Mouse (Mus musculus) kidney, postnatal 10 days (tissue): Measurements from ENCODE around the gene Tshz2.

Experiments
- DNase-seq: peaks from one replicate; pipeline ENCODE4 v3.0.0; 2021; ENCODE audit warnings: mixed read lengths

The Tshz2 gene

GRCm38 (mm10) chr2:169952981-169953380, 320.2 kb downstream of the Tshz2 start:
- no peak for DNase-seq

- no peak for DNase-seq
Measured at GRCm38 (mm10) chr2:169958736-169959573, 326.1 kb downstream of the Tshz2 start.

- DNase-seq: no peak
Measured at GRCm38 (mm10) chr2:169961463-169962230, 328.8 kb downstream of the Tshz2 start.

GRCm38 (mm10) chr2:169962231-169962600, 329.4 kb downstream of the Tshz2 start:
- no peak for DNase-seq

- no peak for DNase-seq
Measured at GRCm38 (mm10) chr2:169962776-169963175, 330.0 kb downstream of the Tshz2 start.

GRCm38 (mm10) chr2:169970481-169970880, 337.7 kb downstream of the Tshz2 start:
- no peak for DNase-seq

GRCm38 (mm10) chr2:169982925-169983324, 350.1 kb downstream of the Tshz2 start:
- no peak for DNase-seq

GRCm38 (mm10) chr2:169987186-169987585, 354.4 kb downstream of the Tshz2 start:
- DNase-seq: no peak

- no peak for DNase-seq
Measured at GRCm38 (mm10) chr2:169989186-169989585, 356.4 kb downstream of the Tshz2 start.

- DNase-seq: no peak
Measured at GRCm38 (mm10) chr2:169990991-169991390, 358.2 kb downstream of the Tshz2 start.

GRCm38 (mm10) chr2:169995987-169996386, 363.2 kb downstream of the Tshz2 start:
- DNase-seq: peak; percentile 42

- peak; percentile 58 for DNase-seq
Measured at GRCm38 (mm10) chr2:169996501-169997237, 363.9 kb downstream of the Tshz2 start.

- DNase-seq: no peak
Measured at GRCm38 (mm10) chr2:169997276-169998049, 364.6 kb downstream of the Tshz2 start.

GRCm38 (mm10) chr2:169998878-169999337, 366.1 kb downstream of the Tshz2 start:
- no peak for DNase-seq

GRCm38 (mm10) chr2:170002594-170003504, 370.0 kb downstream of the Tshz2 start:
- DNase-seq: peak; percentile 50

GRCm38 (mm10) chr2:170003666-170004065, 370.9 kb downstream of the Tshz2 start:
- no peak for DNase-seq

- no peak for DNase-seq
Measured at GRCm38 (mm10) chr2:170006829-170007228, 374.0 kb downstream of the Tshz2 start.

- no peak for DNase-seq
Measured at GRCm38 (mm10) chr2:170007426-170007958, 374.7 kb downstream of the Tshz2 start.

- no peak for DNase-seq
Measured at GRCm38 (mm10) chr2:170009729-170010128, 376.9 kb downstream of the Tshz2 start.

GRCm38 (mm10) chr2:170011858-170012257, 379.0 kb downstream of the Tshz2 start:
- DNase-seq: no peak

GRCm38 (mm10) chr2:170017302-170017701, 384.5 kb downstream of the Tshz2 start:
- DNase-seq: no peak
